Mouse (Mus musculus) adrenal gland, postnatal 10 days (tissue): ENCODE results near the gene Cabcoco1. TPM values are rescaled to one million over a fixed set of nuclear protein-coding genes. Genes with fewer than 3 reads are reported as not detected.

ENCODE experiments used
- DNase-seq: peaks from one replicate; pipeline ENCODE4 v3.0.0; 2021; ENCODE audit warnings: mixed read lengths
- total RNA-seq, 2 experiments: library from RNA; stranded (reverse); gene quantifications; 2 replicates each; pipeline ENCODE4 v1.2.3; 2021

Cabcoco1 gene
- total RNA-seq, 2 experiments from 2014 or later = 6.8 to 7.0 TPM

GRCm38 (mm10) chr10:68435001-68435560, 106.6 kb downstream of the Cabcoco1 start:
- DNase-seq = no peak

DNA sequence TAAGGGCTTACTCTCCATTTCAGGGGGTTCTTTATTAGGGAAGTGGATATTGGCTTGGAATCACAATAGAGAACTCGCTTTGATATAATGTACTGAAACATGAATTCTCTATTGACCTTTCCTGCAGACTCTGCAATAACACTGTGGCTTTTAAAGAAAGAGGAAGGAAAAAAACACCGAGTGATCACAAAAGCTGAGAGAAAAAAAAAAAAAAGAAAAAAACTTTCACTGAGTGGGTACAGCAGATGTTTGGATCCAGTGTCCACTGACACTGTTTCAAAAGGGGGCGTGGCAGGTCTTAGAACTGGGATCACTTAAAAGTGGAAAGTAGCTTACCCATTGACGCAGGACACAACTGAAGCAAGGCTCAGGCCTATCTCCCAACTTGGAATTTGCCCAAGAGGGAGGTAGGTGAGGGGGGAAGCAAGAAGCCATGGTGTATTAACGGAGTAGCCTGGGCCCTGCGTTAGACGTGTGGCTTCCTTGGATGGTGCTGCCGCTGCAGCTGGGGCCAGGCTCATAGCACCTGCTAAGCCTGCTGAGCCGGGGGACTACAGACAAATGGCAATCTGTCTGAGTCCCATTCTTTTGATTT, 107.6 kb downstream of the Cabcoco1 start:
- DNase-seq = no peak

DNA sequence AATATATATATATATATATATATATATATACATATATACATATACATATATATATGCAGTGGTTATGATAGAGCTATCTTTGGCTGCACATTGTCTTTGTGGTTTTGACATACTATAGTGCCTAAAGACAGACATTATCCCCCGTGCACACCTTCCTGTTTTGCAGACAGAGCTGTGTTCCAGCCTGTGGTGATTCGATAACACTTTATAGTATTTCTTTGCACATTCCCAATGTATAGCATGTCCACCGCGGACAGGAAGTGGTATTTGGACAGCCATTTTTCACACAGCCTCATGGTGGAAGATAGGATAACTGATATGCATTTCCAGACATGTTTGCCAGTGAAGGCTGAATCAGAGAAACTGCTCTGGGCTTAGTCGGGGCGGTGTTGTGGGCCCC, 110.3 kb downstream of the Cabcoco1 start:
- no peak for DNase-seq

- no peak for DNase-seq
Measured at GRCm38 (mm10) chr10:68430929-68431328, 110.8 kb downstream of the Cabcoco1 start.

DNA sequence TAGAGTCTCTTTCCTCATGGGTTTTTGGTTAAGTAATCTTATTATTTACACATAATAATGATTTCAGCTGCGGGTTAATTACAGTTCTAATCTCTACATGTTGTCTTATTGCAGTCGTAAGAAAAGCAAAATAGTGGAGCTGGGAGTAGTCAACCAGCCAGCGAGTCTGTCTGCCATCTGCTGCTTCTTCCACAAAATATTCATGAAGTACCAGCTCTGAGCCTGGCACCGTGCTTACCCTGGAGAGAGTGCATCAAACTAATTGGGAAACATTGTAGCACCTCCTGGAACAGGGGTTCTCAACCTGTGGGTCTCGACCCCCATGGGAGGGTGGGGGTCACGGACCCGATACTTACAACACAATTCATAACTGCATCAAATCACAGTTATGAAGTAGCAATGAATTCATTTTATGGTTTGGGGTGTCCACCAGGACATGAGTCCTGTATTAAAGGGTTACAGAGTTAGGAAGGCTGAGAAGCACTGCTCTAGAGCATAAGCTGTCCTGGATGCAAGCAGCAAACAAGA, 121.2 kb downstream of the Cabcoco1 start:
- DNase-seq = no peak

DNA sequence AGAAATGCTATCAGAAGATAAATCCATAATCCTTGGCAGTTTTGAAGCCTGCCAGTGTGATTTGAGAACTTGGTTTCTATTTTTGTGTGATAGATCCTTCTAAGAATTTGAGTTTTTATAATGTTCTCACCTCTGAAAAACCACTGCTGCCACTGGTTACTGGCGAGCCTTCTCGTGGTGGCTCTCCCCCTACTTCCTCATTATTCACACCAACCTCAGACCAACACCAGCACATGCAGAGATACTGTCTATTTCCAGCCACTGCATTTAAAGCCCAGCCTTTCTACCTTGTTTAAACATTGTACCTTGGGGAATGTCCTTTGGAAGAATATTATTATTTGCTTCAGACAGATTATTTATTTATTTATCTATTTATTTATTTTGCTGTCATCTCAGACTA, 121.8 kb downstream of the Cabcoco1 start:
- DNase-seq = no peak

- DNase-seq = no peak
Measured at GRCm38 (mm10) chr10:68417074-68417790, 124.5 kb downstream of the Cabcoco1 start.

DNA sequence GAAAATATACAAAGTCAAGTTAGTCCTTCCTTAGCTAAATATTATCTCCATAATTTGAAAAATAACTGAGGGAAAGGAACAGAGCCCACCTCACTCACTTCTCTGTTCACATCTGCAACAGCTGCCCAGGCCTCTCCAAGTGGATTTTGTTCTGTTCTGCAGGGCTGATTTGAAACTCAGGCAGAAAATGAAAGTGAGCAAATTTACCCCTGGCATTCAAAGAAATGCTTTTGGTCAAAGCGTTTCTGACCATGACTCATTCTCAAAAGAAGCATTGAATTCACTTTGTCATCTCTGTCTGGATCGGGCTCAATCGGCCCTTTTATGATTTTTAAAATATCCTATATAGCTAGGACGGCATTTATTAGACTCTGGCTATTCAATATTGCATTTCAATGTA, 135.8 kb downstream of the Cabcoco1 start:
- DNase-seq = no peak

DNA sequence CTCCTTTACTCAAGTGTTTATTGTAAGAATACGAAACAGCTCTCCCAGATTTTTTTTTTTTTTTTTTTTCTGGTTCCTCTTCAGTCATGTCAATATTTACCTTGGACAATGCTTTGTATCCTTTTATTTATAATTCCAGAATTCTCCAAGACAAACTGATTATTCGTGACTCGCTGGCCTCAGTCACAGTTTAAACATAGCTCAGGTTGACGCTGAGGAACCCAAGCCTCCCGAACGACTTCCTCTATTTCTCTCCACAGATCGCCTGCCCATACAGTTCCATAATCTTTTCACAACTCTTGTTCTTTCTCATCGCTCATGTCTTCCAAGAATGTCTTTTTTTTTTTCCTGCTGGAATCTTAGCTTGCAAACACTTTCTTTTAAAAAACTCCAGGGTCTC, 144.9 kb downstream of the Cabcoco1 start:
- DNase-seq = no peak

GRCm38 (mm10) chr10:68396083-68396482, 145.6 kb downstream of the Cabcoco1 start:
- no peak for DNase-seq

GRCm38 (mm10) chr10:68391640-68392039, 150.1 kb downstream of the Cabcoco1 start:
- no peak for DNase-seq

- DNase-seq = no peak
Measured at GRCm38 (mm10) chr10:68388802-68389201, 152.9 kb downstream of the Cabcoco1 start.

GRCm38 (mm10) chr10:68388138-68388537, 153.6 kb downstream of the Cabcoco1 start:
- DNase-seq = no peak

Other genes with a start within 250 kb of the Cabcoco1 start
- 1 to 10 TPM; 7.2 to 7.5 TPM for gene Tmem26, start 181.8 kb upstream of the Cabcoco1 start, total RNA-seq